Mouse (Mus musculus) olfactory bulb, adult 2 months (tissue): ENCODE data around the gene Gm45808. TPM values are rescaled to one million over a fixed set of nuclear protein-coding genes. Genes with fewer than 3 reads are reported as not detected.

Source experiments
- H3K27ac ChIP-seq: fragments of 200-500 bp; 2 replicates; pipeline ENCODE4 v1.5.1; 2012; ENCODE audit warnings: low read depth, low read length; ENCODE audit not compliant: insufficient read depth
- H3K4me1 ChIP-seq: fragments of 200-500 bp; 2 replicates; pipeline ENCODE4 v1.6.1; 2012; ENCODE audit warnings: low read length; ENCODE audit not compliant: control insufficient read depth, insufficient read depth
- H3K4me3 ChIP-seq: fragments of 200-500 bp; 2 replicates; pipeline ENCODE4 v1.5.1; 2012; ENCODE audit warnings: mild to moderate bottlenecking, low read depth, low read length, moderate library complexity; ENCODE audit not compliant: insufficient read depth
- CTCF ChIP-seq: fragments of 200-500 bp; IDR thresholded peaks from 2 replicates; pipeline ENCODE4 v1.5.1; 2012; ENCODE audit warnings: low read depth, mild to moderate bottlenecking, low read length, moderate library complexity; ENCODE audit not compliant: insufficient read depth
- POLR2A ChIP-seq: fragments of 200-500 bp; IDR thresholded peaks from 2 replicates; pipeline ENCODE4 v1.6.1; 2012; ENCODE audit warnings: mild to moderate bottlenecking, low read depth, low read length, moderate library complexity; ENCODE audit not compliant: insufficient read depth
- WGBS: fragments of 180-500 bp; shearing (Covaris S2); methylation state at CpG from one replicate; pipeline ENCODE4 v1.1.7; 2018; 5-methylcytosine and 5-hydroxymethylcytosine counted together
- polyA plus RNA-seq: library from polyadenylated mRNA; stranded (reverse); fragments of >200 nt; gene quantifications from 2 replicates; pipeline ENCODE4 v1.2.4, GENCODE M21; 2012; ENCODE audit warnings: low replicate concordance; ENCODE audit not compliant: missing spikeins, insufficient read depth, insufficient read length

Gene Gm45808
- polyA plus RNA-seq, 1 experiment: not detected

- Histone ChIP-seq H3K4me3 (no peak overlapping the region), H3K4me1 (peaks cover 2% of the 10 kb centered on the region; the same call in 1 of the 2 replicates), H3K27ac (no peak overlapping the region)
- no peak for TF ChIP-seq POLR2A
- TF ChIP-seq CTCF: no peak
- WGBS: 88% methylated on average over 7 of the region's 7 CpGs
Observed at GRCm38 (mm10) chr7:45514411-45514810, 27.8 kb upstream of the Gm45808 start.

- WGBS: under 1% methylated on average over 44 of the region's 44 CpGs
- peak within 1 kb of the TSS; percentile 92 for H3K4me3 ChIP-seq
- peak within 1 kb of the TSS; percentile 47; the same call in 1 of the 2 replicates for H3K27ac ChIP-seq
- TF ChIP-seq POLR2A: peak; percentile 70
- TF ChIP-seq CTCF: no peak
- H3K4me1 ChIP-seq: peaks cover 4% of the 10 kb centered on the region; the same call in 1 of the 2 replicates
Observed at GRCm38 (mm10) chr7:45509912-45510787, 23.5 kb upstream of the Gm45808 start, which contains the start of gene Nucb1. TSS of gene Nucb1 (minus strand) at chr7:45510406.

DNA sequence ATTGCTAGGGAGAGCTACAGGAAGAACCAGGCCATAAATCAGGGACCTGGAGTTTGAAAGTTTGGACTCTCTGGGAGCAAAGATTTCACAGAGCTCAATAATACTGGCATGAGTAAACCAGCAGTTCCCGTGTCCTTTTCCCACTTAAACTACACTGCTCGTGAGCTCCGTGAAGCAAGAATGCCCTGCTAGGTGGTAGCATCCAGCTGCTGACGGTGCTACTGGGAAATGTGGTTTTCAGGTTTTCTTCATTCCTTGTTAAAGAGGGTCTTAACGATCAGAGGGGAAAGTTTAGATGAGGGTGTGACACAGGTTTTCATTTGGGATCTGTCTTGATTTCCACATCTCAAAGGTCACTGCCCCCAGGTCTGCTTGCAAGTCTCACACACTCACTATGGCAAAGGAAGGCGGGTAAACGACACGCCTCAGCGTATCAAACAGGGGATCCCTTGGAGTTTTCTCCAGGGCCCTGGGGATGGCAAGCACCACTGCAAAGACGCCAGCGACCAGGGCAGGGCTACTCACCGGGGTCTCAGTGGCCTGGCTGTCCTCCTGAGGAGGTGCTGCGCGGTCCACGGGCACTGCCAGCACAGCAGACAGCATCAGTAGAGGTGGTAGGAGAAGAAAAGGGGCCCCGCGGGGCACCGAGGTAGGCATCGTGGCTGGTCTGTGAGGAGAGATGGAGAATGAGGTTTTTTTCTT is 22.7 kb upstream of the Gm45808 start:
- 19% methylated on average over 19 of the region's 19 CpGs for WGBS
- H3K27ac ChIP-seq: no peak overlapping the region

DNA sequence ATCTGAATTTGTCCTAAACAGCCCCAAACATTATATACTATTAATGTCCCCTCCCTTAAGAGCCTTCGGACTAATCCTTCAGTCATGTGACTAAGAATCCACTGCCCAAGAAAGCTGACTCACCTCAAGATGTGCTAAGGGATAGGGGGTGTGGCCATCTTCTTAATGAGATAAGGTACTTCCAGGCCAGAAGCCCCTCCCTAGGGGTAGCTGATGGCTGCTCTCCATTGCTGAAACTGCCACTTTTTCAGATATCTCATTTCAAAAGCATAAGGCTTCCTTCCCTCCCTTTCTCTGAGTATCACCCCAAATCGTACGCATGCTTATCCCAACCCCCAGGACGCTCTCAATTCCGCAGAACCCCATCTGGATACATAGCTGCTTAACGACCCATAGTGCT is 21.9 kb upstream of the Gm45808 start:
- 85% methylated on average over 6 of the region's 6 CpGs for WGBS
- Histone ChIP-seq H3K4me3 (no peak overlapping the region), H3K27ac (no peak overlapping the region), H3K4me1 (peaks cover 4% of the 10 kb centered on the region; the same call in 1 of the 2 replicates)
- no peak for TF ChIP-seq CTCF
- no peak for TF ChIP-seq POLR2A

More for the DNA sequence above, 22.7 kb upstream of the Gm45808 start:
- TF ChIP-seq POLR2A (no peak), CTCF (no peak)
- Histone ChIP-seq H3K4me1 (peaks cover 4% of the 10 kb centered on the region; the same call in 1 of the 2 replicates), H3K4me3 (peak overlapping the region; percentile 92)

DNA sequence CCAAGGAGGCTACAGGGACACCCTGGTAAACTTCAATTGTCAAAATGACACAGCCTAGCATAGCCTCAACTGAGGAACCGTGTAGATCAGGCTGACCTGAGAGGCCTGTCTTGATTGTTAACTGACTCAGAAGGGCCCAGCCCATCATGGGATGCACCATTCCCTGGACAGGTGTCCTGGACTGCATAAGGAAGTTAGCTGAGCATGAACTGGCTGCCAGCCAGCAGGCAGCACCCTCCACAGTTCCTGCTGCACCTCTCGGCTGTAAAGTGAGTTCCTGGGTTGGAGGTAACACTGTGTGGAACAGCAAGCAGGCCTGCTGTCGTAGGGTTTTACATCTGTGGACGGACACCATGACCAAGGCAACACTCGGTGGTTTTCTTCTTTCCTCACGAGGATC is 21.0 kb upstream of the Gm45808 start:
- H3K4me3 ChIP-seq: no peak overlapping the region
- H3K27ac ChIP-seq: no peak overlapping the region
- TF ChIP-seq POLR2A (no peak), CTCF (no peak)
- peaks cover 4% of the 10 kb centered on the region; the same call in 1 of the 2 replicates for H3K4me1 ChIP-seq
- WGBS: 84% methylated on average over 6 of the region's 6 CpGs

DNA sequence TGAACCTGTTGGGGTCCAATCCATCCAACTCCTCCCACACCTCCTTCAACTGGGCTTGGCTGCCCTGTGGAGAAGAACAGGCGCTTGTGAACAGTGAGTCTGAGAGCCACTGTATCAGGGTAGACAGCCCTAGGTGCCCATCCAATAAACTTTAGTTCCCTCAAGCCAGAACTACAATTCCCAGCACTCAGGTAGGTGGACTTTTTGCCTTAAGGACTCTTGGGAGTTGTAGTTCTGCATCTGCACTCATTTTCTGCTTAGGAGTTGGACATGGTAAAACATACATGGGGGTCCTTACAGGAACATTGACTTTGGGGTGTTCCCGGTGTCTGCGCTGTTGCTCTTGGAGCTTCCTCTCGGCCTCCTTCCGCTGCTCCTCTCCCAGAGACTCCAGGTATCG is 11.8 kb upstream of the Gm45808 start:
- TF ChIP-seq CTCF (no peak), POLR2A (no peak)
- no peak overlapping the region for H3K27ac ChIP-seq
- 94% methylated on average over 6 of the region's 6 CpGs for WGBS
- H3K4me1 ChIP-seq: no peaks in the 10 kb centered on the region
- H3K4me3 ChIP-seq: no peak overlapping the region

- WGBS: 84% methylated on average over 9 of the region's 9 CpGs
- TF ChIP-seq POLR2A: no peak
- no peak for TF ChIP-seq CTCF
- Histone ChIP-seq H3K4me3 (no peak overlapping the region), H3K27ac (no peak overlapping the region), H3K4me1 (peaks cover 8% of the 10 kb centered on the region)
Observed at GRCm38 (mm10) chr7:45494548-45494947, 7.9 kb upstream of the Gm45808 start.

- peaks cover 21% of the 10 kb centered on the region for H3K4me1 ChIP-seq
- no peak overlapping the region for H3K27ac ChIP-seq
- 85% methylated on average over 5 of the region's 5 CpGs for WGBS
- no peak for TF ChIP-seq CTCF
- no peak for TF ChIP-seq POLR2A
- H3K4me3 ChIP-seq: no peak overlapping the region
Observed at GRCm38 (mm10) chr7:45492951-45493350, 6.3 kb upstream of the Gm45808 start.

DNA sequence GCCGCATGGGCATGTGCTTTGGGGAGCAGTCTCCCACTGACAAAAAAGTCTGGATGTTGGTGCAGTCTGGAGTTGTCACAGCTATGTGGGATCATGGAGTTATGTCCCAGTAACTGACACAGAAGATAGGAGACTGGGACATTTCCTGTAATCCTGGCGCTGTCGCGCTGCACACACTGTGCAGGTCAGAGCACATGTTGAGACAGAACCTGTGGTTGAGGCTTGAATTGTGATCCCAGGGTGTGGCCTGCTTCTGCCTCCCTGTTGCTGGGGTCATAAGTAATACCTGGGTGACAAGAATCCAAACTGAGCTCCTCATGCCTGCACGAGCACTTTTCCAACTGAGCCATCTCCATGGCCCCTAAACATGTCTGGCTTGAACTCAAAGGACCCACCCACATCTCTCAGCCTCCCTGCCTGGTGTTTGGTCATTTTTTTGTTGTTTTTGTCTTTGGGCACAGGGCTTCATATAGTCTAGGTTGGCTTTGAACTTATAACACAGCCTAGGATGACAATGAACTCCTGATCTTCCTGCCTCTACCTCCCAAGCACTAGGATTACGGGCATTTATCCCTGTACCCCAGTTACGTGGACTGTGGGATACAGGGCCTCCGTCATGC is 5.7 kb upstream of the Gm45808 start:
- Histone ChIP-seq H3K27ac (no peak overlapping the region), H3K4me1 (peaks cover 23% of the 10 kb centered on the region), H3K4me3 (no peak overlapping the region)
- TF ChIP-seq CTCF (no peak), POLR2A (no peak)
- 96% methylated on average over 8 of the region's 8 CpGs for whole genome bisulfite sequencing
